Mouse (Mus musculus): ENCODE measurements at regions not wholly inside any gene's neighbourhood (a gene's known extent, or its start where the extent isn't known, plus 50 kb on each side); places are given as distances from the start of the nearest gene placed in this dataset.
A peak's percentile ranks its signal among the peaks of the same experiment; 100 is the strongest.

DNA sequence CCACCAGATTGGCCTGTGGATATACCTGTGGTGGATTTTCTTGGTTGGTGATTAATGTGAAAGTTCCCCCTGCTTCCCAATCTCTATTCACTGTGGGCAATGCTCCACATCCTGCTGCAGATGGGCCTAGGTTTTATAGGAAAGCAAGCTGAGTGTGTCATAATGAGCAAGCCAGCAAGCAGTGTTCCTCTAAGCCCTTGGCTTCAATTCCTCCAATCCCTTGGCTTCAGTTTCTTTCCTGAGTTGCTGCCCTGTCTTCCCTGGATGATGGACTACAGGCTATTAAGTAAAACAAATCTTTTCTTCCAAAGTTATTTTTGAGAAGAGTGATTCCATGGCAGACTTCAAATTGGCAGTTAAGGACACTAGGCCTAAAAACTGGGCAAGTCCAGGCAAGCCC, 257.4 kb upstream of the Mmadhc start:
- ATAC-seq (replicated peaks; ENCODE audit: insufficient number of reproducible peaks, insufficient read depth, low FRiP score, low read depth): no peak
- Histone ChIP-seq H3K4me2 (no peak overlapping the region), H3K4me3 (no peak overlapping the region), H3K27me3 (no peaks in the 10 kb centered on the region), H3K27ac (no peak overlapping the region), H3K36me3 (no peaks in the 10 kb centered on the region), H3K4me1 (replicated peaks) (no peaks in the 10 kb centered on the region), H3K9me3 (replicated peaks) (no peaks in the 10 kb centered on the region), H3K9ac (no peak overlapping the region)

DNA sequence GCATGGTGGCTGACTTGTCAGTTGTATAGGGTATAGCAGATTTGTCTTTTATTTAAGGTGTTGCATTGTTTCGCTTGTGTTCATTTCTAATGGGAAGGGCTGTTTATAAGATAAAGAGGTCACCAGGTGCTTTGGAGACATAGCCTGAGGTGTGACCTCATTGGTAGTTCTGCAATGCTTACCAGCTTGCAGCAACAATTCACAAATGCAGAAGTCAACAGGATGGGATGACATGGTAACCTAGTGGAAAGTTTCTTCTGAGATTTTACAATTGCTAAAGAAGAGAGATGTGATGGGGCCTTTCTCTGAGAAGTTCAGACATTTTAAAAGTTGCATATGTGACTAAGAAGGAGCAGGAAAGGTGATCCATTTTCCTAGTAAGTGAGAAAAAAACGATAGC, 255.8 kb upstream of the Mmadhc start:
- no peak for ATAC-seq (replicated peaks; ENCODE audit: insufficient number of reproducible peaks, insufficient read depth, low FRiP score, low read depth)

DNA sequence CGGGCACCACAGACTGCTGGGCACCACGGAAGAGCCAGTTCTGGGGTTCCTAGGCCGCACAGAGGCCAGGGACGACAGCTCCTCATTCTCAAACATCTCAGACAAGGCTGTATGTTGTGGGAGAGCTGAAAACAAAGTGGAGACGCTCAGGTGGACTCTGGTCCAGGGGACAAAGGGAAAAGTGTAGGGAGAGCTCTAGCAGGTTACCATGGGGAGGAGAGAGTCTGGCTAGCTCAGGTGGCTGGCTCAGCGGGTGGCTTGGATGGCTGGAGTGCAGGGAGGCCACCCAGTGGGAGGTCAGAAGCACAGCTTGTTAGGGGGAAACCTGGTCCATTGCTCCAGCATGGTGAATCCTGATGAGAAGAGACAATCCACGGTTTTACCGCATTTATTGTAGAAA, 253.3 kb upstream of the Mmadhc start:
- no peaks in the 10 kb centered on the region for H3K4me1 ChIP-seq (replicated peaks)
- no peak overlapping the region for H3K27ac ChIP-seq
- no peak overlapping the region for H3K9ac ChIP-seq
- 78% methylated on average over 8 of the region's 8 CpGs for WGBS
- no peaks in the 10 kb centered on the region for H3K9me3 ChIP-seq (replicated peaks)
- H3K36me3 ChIP-seq: no peaks in the 10 kb centered on the region
- H3K4me3 ChIP-seq: no peak overlapping the region
- no peak for ATAC-seq (replicated peaks; ENCODE audit: insufficient number of reproducible peaks, insufficient read depth, low FRiP score, low read depth)
- H3K27me3 ChIP-seq: no peaks in the 10 kb centered on the region
- no peak overlapping the region for H3K4me2 ChIP-seq

More for the DNA sequence above, 255.8 kb upstream of the Mmadhc start:
- no peaks in the 10 kb centered on the region for H3K4me1 ChIP-seq (replicated peaks)
- 81% methylated on average over 2 of the region's 2 CpGs for WGBS
- no peaks in the 10 kb centered on the region for H3K9me3 ChIP-seq (replicated peaks)
- H3K4me2 ChIP-seq: no peak overlapping the region
- H3K36me3 ChIP-seq: no peaks in the 10 kb centered on the region
- no peak overlapping the region for H3K9ac ChIP-seq
- no peak overlapping the region for H3K4me3 ChIP-seq
- no peak overlapping the region for H3K27ac ChIP-seq
- H3K27me3 ChIP-seq: no peaks in the 10 kb centered on the region

DNA sequence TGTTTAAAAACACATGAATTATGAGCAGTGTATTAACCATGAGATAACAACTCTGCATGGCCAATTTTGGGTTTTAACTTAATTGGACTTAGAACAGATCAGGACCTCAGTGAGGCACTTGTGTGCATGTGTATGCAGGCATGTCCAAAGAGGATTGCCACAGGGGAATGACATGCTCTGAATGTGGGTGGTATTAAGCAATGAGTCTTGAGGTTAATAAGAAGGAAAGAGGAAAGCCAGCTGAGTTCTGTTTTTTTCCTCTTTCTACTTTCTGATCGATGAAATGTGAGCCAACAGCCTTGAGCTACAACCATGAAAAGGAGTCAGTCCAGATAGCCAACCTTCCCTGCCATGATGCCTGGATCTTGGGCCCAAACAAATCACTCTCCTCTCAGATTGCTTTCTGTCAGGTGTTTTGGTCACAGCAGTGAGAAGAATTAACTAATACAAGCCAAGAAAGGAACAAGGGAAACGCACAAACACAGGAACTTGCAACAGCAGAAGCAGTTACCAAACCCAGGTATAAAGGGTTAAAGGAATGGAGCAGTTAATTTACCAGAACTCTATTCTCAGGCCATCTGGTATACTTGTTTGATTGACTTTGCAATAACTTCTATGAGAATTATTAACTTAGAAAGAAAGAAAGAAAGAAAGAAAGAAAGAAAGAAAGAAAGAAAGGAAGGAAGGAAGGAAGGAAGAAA, 243.3 kb upstream of the Mmadhc start:
- H3K9me3 ChIP-seq (replicated peaks): no peaks in the 10 kb centered on the region
- H3K4me1 ChIP-seq (replicated peaks): peaks cover 2% of the 10 kb centered on the region; the same call in 1 of the 2 replicates
- no peak overlapping the region for H3K9ac ChIP-seq
- ATAC-seq (replicated peaks; ENCODE audit: insufficient number of reproducible peaks, insufficient read depth, low FRiP score, low read depth): no peak
- no peak overlapping the region for H3K4me2 ChIP-seq
- no peaks in the 10 kb centered on the region for H3K36me3 ChIP-seq
- no peak overlapping the region for H3K27ac ChIP-seq
- 71% methylated on average over 2 of the region's 2 CpGs for WGBS
- H3K4me3 ChIP-seq: no peak overlapping the region
- no peaks in the 10 kb centered on the region for H3K27me3 ChIP-seq

DNA sequence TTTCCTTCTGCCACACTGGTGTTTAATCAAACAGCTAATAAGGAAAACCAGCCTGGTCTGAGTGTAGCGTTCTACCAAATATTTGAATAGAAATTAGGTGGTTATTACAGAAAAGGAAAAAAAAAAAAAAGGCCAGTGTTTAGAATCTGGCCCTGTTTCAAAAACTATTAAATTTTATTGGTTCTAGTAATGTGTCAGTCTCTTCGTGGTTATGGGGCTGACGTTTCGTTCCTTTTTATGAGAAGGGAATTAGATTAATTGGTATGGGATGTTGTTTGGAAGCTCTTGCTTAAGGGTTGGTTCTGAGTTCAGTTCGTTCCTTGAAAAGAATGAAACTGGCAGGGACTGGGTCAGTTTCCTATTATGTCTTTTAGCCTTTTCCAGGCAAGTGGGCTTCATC, 241.5 kb upstream of the Mmadhc start:
- no peaks in the 10 kb centered on the region for H3K36me3 ChIP-seq
- H3K4me2 ChIP-seq: no peak overlapping the region
- H3K9me3 ChIP-seq (replicated peaks): no peaks in the 10 kb centered on the region
- H3K4me3 ChIP-seq: no peak overlapping the region
- H3K27me3 ChIP-seq: no peaks in the 10 kb centered on the region
- H3K27ac ChIP-seq: no peak overlapping the region
- H3K9ac ChIP-seq: no peak overlapping the region
- H3K4me1 ChIP-seq (replicated peaks): peaks cover 2% of the 10 kb centered on the region; the same call in 1 of the 2 replicates
- 75% methylated on average over 5 of the region's 5 CpGs for WGBS
- no peak for ATAC-seq (replicated peaks; ENCODE audit: insufficient number of reproducible peaks, insufficient read depth, low FRiP score, low read depth)

DNA sequence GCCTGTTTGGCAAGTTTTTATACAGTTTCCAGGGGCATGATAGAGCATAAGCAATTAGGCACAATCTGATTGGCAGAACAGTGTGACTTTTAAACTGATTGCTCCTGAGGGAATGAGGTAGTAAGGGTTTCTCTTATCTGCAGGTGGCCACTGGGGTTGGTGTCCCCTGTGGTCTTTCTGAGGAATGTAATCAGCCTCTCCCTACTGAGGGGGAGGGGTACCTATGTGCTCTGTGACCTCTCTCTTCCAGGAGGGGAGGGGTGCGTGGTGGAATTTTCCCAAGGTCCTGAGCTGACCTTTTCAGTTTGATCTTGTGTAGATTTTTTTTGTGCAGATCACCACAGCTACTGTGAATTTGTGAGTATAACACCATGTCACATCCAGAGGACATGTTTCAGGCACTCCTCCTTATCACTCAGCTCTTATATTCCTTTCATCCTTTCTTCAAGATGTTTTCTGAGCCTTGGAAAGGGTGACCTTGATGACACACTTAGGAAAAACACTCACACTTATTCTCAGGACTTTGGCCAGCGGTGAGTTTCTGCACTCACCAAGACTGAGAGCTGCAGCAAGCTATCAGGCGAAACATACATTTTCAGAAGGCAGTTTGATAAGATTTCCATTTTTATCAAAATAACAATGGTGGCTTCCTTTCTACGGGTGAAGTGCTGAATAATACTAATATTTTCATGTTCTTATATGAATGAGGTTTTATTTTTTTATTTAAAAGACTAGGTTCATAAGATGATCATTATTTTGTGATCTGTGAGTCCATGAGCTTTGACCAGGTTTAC, 238.7 kb upstream of the Mmadhc start:
- H3K9me3 ChIP-seq (replicated peaks): no peaks in the 10 kb centered on the region
- no peak for ATAC-seq (replicated peaks; ENCODE audit: insufficient number of reproducible peaks, insufficient read depth, low FRiP score, low read depth)
- peaks cover 2% of the 10 kb centered on the region; the same call in 1 of the 2 replicates for H3K4me1 ChIP-seq (replicated peaks)
- no peak overlapping the region for H3K4me3 ChIP-seq
- no peaks in the 10 kb centered on the region for H3K27me3 ChIP-seq
- H3K27ac ChIP-seq: no peak overlapping the region
- no peak overlapping the region for H3K9ac ChIP-seq
- 52% methylated on average over 4 of the region's 4 CpGs for WGBS
- H3K36me3 ChIP-seq: no peaks in the 10 kb centered on the region
- no peak overlapping the region for H3K4me2 ChIP-seq

DNA sequence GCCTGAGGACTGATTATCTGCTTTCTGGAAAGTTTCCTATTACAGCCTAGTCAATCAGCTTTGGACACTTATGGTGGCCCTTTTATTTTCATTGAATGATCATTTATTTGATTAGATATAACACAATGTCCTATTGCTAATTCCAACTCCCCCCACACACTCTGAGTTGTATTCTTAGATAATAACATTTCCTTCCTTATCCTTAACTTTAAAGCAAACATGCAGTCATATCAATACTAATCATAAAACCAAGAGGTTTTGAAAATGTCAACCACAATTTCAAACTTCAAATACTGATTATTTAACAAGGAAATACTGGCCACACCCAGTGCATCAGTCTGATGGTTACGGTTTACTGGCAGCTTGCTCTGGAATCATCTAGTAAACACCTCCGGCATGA, 237.1 kb upstream of the Mmadhc start:
- ATAC-seq (replicated peaks; ENCODE audit: insufficient number of reproducible peaks, insufficient read depth, low FRiP score, low read depth): no peak
- WGBS: 86% methylated on average over 2 of the region's 2 CpGs
- no peaks in the 10 kb centered on the region for H3K36me3 ChIP-seq
- no peak overlapping the region for H3K9ac ChIP-seq
- H3K9me3 ChIP-seq (replicated peaks): no peaks in the 10 kb centered on the region
- no peak overlapping the region for H3K27ac ChIP-seq
- no peaks in the 10 kb centered on the region for H3K27me3 ChIP-seq
- peaks cover 2% of the 10 kb centered on the region; the same call in 1 of the 2 replicates for H3K4me1 ChIP-seq (replicated peaks)
- H3K4me3 ChIP-seq: no peak overlapping the region
- H3K4me2 ChIP-seq: no peak overlapping the region

DNA sequence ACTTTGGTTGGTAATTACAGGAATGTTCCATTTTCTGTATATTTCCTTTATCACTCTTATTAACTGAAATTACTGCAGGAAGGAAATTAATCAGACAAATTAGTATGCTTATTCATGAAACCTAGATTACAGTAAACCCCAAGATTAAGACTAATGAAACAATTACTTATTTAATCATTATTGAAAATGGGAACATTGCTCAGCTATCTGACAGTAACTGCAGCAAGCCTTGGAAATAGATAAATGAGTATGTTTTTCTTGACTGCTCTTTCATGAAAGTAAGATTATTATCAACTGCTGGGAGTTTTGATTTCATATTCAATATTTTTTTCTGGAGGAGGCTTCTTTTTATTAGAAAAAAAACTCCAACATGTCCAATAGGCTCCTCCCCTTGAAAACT, 230.8 kb upstream of the Mmadhc start:
- no peak for ATAC-seq (replicated peaks; ENCODE audit: insufficient number of reproducible peaks, insufficient read depth, low FRiP score, low read depth)
- Histone ChIP-seq H3K27me3 (no peaks in the 10 kb centered on the region), H3K4me3 (no peak overlapping the region), H3K4me1 (replicated peaks) (no peaks in the 10 kb centered on the region), H3K36me3 (no peaks in the 10 kb centered on the region), H3K9me3 (replicated peaks) (no peaks in the 10 kb centered on the region), H3K9ac (no peak overlapping the region), H3K27ac (no peak overlapping the region), H3K4me2 (no peak overlapping the region)

DNA sequence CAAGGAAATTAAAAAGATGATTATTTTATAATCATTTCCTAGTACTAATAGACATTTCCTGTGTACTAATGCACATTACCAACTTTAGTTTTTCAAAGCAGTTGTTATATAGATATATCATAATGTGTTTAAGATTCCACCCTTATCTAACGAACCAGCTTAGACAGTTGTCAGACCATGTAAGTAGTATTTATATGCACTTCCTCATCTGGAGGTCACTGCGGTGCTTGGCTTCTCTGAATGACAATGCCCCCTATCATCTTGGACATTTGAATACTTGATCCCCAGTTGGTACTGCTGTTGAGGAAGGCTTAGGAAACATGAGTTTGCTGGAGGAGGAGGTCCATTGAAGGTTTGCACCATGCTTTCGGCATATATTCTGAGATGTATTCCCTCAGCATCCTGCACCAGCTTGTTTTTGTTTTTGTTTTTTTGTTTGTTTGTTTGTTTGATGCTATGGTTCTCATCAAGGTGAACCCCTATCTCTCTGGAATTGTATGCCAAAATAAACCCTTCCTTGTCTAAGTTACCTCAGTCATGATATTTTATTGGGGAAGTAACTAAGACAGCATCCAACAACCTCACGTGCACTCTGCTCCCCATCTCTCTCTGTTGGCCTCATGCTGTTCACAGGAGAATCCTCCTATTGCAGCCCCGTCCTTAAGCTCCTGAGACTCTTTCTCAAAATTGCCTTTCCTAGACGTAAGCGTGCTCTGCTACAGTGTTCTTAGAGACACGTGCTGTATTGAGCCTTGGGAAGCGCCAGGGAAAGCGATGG, 228.4 kb upstream of the Mmadhc start:
- H3K4me1 ChIP-seq (replicated peaks): no peaks in the 10 kb centered on the region
- no peaks in the 10 kb centered on the region for H3K36me3 ChIP-seq
- no peak overlapping the region for H3K4me3 ChIP-seq
- H3K27me3 ChIP-seq: no peaks in the 10 kb centered on the region
- H3K27ac ChIP-seq: no peak overlapping the region
- H3K9ac ChIP-seq: no peak overlapping the region
- H3K4me2 ChIP-seq: no peak overlapping the region
- H3K9me3 ChIP-seq (replicated peaks): no peaks in the 10 kb centered on the region
- no peak for ATAC-seq (replicated peaks; ENCODE audit: insufficient number of reproducible peaks, insufficient read depth, low FRiP score, low read depth)
- 82% methylated on average over 10 of the region's 10 CpGs for WGBS

DNA sequence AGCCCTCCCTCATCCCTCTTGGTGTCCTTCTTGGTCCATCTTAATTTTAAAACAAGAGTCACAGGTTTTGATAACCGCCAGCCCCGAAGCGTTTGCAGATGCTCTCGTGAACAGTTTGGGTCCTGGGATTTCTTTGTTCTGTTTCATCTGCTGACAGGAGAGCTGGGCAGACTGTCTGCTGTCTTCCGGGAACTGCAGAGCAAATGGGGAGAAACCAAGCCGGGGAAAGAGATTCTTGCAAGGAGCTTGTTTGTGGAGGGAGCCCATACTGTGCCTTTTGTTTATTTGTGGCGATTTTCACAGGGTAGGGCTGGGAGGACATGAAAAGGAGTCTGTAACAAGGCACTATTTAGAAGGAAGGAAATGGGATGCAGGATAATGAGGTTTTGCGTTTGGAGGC, 223.6 kb upstream of the Mmadhc start:
- no peaks in the 10 kb centered on the region for H3K36me3 ChIP-seq
- no peaks in the 10 kb centered on the region for H3K27me3 ChIP-seq
- H3K4me3 ChIP-seq: no peak overlapping the region
- H3K4me2 ChIP-seq: peak overlapping the region; percentile 29
- H3K4me1 ChIP-seq (replicated peaks): no peaks in the 10 kb centered on the region
- H3K9me3 ChIP-seq (replicated peaks): no peaks in the 10 kb centered on the region
- 21% methylated on average over 8 of the region's 8 CpGs for WGBS
- no peak overlapping the region for H3K9ac ChIP-seq
- ATAC-seq (replicated peaks; ENCODE audit: insufficient number of reproducible peaks, insufficient read depth, low FRiP score, low read depth): no peak
- no peak overlapping the region for H3K27ac ChIP-seq

DNA sequence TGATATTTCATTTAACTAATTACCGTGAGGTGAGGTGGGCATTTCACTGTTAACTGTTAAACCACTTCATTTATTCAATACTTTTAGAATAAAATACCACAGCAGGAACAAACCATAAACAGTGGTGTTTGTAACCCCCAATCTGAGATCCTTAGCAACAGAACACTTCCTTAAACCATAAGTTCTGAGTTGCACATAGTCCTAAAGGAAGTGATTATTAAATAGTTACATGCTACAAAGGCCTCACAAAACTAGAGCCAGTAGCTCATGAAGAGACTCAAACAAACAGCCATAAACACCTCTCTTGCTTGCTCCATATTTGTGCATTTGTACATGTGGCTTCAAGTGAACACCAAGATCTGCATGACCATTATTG, 222.5 kb upstream of the Mmadhc start:
- ATAC-seq (replicated peaks; ENCODE audit: insufficient number of reproducible peaks, insufficient read depth, low FRiP score, low read depth): no peak
- Histone ChIP-seq H3K4me2 (no peak overlapping the region), H3K9me3 (replicated peaks) (no peaks in the 10 kb centered on the region), H3K4me1 (replicated peaks) (no peaks in the 10 kb centered on the region), H3K27ac (no peak overlapping the region), H3K4me3 (no peak overlapping the region), H3K36me3 (no peaks in the 10 kb centered on the region), H3K9ac (no peak overlapping the region), H3K27me3 (no peaks in the 10 kb centered on the region)
- 76% methylated on average over 1 of the region's 1 CpGs for WGBS

Data from heart, embryonic 15.5 days (tissue).